Mouse (Mus musculus) layer of hippocampus, adult 2 months (tissue): ENCODE data around the gene Faap24. TPM values are rescaled to one million over a fixed set of nuclear protein-coding genes. Genes with fewer than 3 reads are reported as not detected.
A peak's percentile ranks its signal among the peaks of the same experiment; 100 is the strongest.

Experiments
- DNase-seq, 2 experiments: peaks; one replicate each; pipeline ENCODE4 v3.0.0; 2022; ENCODE audit warnings: low spot score in 2 of 2
- H3K27ac ChIP-seq: fragments of 200-600 bp; 2 replicates; pipeline ENCODE4 v1.8.1; 2022
- H3K4me3 ChIP-seq: fragments of 200-600 bp; 2 replicates; pipeline ENCODE4 v1.8.1; 2022; ENCODE audit warnings: mild to moderate bottlenecking
- CTCF ChIP-seq: fragments of 200-600 bp; conservative IDR thresholded peaks from 2 replicates; pipeline ENCODE4 v1.8.1; 2022; ENCODE audit warnings: antibody characterized with exemption, mild to moderate bottlenecking, moderate library complexity
- total RNA-seq, 2 experiments: library from RNA; stranded (reverse); gene quantifications; 2 replicates each; pipeline ENCODE4 v1.2.3; 2021

Faap24 gene
- total RNA-seq, 2 experiments from 2014 or later, result 5.6 to 6.1 TPM

GRCm38 (mm10) chr7:35382706-35383353, 13.8 kb downstream of the Faap24 start:
- Histone ChIP-seq H3K4me3 (no peak overlapping the region), H3K27ac (no peak overlapping the region)
- no peak for DNase-seq
- TF ChIP-seq CTCF, result no peak

GRCm38 (mm10) chr7:35381861-35382260, 14.8 kb downstream of the Faap24 start:
- DNase-seq, result no peak
- Histone ChIP-seq H3K4me3 (no peak overlapping the region), H3K27ac (no peak overlapping the region)
- TF ChIP-seq CTCF, result no peak

- no peak for DNase-seq
- TF ChIP-seq CTCF, result no peak
- no peak overlapping the region for H3K27ac ChIP-seq
These were observed 16.3 kb downstream of the Faap24 start for GRCm38 (mm10) chr7:35380351-35380750.

DNA sequence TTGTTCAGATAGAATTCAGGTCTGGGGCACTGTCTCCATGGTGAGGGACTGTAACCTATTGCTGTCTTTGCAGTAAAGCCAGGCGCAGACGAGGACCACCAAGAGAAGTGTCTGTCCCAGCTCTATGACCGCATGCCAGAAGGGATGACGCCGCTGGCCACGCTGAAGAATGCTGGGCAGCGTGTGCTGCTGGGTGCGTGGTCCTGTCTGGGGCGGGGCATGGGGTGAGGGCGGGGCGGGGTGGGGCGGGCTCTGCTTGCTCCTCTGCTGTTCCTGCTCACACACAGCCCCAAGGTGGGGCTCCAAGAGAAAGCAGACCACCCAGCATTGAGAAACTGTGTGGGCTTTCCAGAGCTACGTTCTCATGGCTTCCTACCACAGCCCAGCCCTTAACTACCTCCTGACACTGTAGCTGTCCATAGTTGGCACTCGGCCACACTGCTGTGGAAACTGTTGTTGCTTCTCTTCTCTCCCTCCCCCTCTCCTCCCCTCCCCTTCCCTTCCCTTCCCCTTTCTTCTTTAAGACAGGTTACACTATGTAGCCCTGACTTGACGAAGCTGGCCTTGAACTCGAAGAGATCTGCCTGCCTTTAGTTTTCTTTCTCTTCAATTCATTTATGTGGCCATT, 17.0 kb downstream of the Faap24 start:
- H3K27ac ChIP-seq, result no peak overlapping the region
- no peak for TF ChIP-seq CTCF
- no peak overlapping the region for H3K4me3 ChIP-seq
- no peak for DNase-seq

More at GRCm38 (mm10) chr7:35380351-35380750, 16.3 kb downstream of the Faap24 start:
- H3K4me3 ChIP-seq, result no peak overlapping the region

GRCm38 (mm10) chr7:35376623-35377022, 20.0 kb downstream of the Faap24 start:
- Histone ChIP-seq H3K27ac (no peak overlapping the region), H3K4me3 (no peak overlapping the region)
- TF ChIP-seq CTCF, result no peak
- DNase-seq, result peak in 1 of 2 experiments; percentile 10

DNA sequence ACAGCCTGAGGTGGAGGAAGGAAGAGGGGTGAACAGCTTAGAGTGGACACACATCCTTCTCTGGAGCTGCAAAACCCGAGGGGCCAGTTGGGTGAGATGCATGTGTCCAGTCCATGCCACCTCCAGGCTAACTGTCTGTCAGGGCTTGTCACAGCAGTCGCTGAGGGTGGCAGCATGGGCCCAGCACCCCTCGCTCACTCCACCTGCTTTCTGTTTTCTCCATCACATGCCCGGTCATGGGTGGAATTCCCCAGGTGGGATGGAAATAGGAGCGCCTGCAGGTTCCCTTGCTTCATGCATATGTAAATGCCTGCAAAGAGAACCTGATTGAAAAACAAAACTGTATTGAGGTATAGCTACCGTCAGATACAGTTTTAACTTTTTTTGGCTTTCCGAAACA, 22.4 kb downstream of the Faap24 start:
- Histone ChIP-seq H3K27ac (no peak overlapping the region), H3K4me3 (no peak overlapping the region)
- no peak for DNase-seq
- no peak for TF ChIP-seq CTCF

DNA sequence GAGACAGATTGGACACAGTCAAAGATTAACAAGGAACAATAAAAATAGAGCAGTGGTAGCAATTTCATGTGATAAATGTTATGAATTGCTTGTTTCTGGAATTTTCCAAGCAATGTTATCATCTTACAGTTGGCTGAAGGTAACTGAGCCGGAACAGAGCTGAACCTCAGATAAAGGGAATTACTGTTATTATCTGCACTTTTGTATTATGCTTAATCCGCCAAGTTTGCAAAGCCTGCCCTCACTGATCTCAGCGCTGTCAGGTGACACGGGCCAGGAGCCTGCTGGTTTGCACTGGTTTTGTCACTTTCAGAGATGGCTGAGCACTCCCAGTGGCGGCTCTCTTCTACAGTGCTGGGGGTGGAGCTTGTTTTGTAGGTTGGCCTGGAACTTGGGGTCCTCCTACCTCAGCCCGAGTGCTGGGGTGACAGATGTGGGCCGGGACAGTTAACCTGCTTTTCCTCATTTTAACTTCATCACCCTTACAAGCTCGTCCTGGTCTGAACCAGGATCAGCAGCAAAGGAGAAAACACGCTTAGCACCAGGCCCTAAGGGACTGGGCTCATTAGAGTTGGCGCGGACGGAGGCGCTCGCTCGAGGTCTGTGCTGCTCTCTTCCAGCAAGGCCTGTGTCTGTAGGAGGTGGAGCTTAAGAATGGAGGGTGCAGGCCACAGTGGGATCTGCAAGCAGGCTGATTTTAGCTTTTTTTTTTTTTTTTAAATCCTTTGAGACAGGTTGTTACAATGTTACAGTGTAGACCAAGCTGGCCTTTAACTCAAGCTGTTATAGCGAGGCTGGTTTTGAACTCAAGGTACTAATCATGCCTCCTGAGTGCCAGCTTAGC, 23.3 kb downstream of the Faap24 start:
- no peak for DNase-seq
- H3K27ac ChIP-seq, result no peak overlapping the region

GRCm38 (mm10) chr7:35372483-35373017, 24.1 kb downstream of the Faap24 start:
- no peak for DNase-seq
- no peak for TF ChIP-seq CTCF
- no peak overlapping the region for H3K27ac ChIP-seq
- H3K4me3 ChIP-seq, result no peak overlapping the region

More for the DNA sequence above, 23.3 kb downstream of the Faap24 start:
- H3K4me3 ChIP-seq, result no peak overlapping the region
- TF ChIP-seq CTCF, result no peak

- peak overlapping the region; percentile 23; the same call in 1 of the 2 replicates for H3K27ac ChIP-seq
- no peak for TF ChIP-seq CTCF
- DNase-seq, result no peak
- H3K4me3 ChIP-seq, result no peak overlapping the region
These were observed 25.5 kb downstream of the Faap24 start for GRCm38 (mm10) chr7:35371096-35371495.

DNA sequence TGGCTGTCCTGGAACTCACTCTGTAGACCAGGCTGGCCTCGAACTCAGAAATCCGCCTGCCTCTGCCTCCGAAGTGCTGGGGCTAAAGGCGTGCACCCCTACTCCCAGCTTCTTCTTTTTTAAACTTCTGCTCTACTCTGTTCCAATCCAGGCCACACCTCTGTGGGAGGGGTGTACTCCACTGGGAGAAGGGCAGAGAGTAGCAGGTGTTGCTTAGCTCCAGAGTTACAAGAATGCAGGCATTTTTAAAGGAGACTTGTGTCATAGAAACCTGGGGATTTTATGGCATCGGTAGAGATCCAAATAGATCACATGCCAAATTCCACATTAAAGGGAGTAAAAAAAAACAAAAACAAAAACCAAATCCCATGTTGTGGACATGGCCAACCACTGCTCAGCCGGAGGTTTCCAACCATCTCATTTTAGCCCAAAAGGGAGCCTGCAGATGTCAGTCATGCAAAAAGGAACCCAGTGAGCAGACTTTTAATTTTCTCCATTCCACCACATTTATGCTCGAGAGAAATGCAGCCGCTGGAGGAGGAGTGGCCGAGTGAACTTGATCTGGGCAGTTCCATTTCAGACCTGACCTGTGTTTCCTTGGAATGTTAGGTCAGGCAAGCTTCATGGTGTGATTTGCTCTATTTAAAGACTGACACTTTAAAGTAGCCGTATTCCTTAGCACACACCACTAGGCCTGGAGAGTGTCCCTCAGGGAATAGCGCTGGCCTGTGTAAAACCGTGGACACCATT, 31.3 kb downstream of the Faap24 start:
- Histone ChIP-seq H3K4me3 (no peak overlapping the region), H3K27ac (no peak overlapping the region)
- TF ChIP-seq CTCF, result no peak
- no peak for DNase-seq

- Histone ChIP-seq H3K4me3 (no peak overlapping the region), H3K27ac (no peak overlapping the region)
- TF ChIP-seq CTCF, result no peak
- no peak for DNase-seq
These were observed 33.8 kb downstream of the Faap24 start for GRCm38 (mm10) chr7:35362868-35363267.

DNA sequence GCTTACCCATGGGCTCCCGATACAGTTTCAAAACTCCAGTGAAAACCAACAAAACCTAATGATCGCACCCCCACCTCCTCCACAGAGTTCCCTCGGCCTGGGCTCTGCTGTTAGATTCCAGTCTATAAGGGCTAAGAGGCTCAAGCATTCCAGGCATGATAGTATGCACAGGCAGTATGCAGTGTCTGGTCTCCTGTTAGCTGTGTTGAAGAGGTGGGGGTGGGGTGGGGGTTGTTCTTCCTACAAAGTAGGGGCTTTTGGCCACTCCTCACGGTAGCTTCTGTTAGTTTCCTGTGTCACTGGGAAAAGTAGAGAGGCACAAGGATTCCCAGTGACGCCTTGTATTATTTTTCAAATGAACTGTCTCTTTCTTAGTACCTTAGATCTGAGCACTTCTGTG, 34.4 kb downstream of the Faap24 start:
- no peak for DNase-seq
- Histone ChIP-seq H3K4me3 (no peak overlapping the region), H3K27ac (no peak overlapping the region)
- no peak for TF ChIP-seq CTCF
